Comparison of ENCODE assay signal across 16 mouse cellular contexts in genomic region chr19:18582226-18582625, GRCm38 (mm10).
"Had no signal": no experiment of that assay in that cellular context is flagged by ENCODE, and none has a peak within 500 bp of the region (broad histone marks: within the 10 kb centered on the region; RNA-seq: fewer than 3 reads in every experiment).

No protein-coding gene starts in this region.

- H3K36me3 ChIP-seq: midbrain, embryonic 13.5 days; midbrain, embryonic 15.5 days; neural tube, embryonic 12.5 days had no signal

- H3K27ac ChIP-seq: lung, embryonic 15.5 days; midbrain, embryonic 13.5 days; midbrain, embryonic 15.5 days; neural tube, embryonic 12.5 days; stomach, embryonic 15.5 days; stomach, postnatal 0 days had no signal

- H3K27me3 ChIP-seq: lung, embryonic 15.5 days; megakaryocyte, embryonic 14.5 days; midbrain, embryonic 13.5 days; midbrain, embryonic 15.5 days; neural tube, embryonic 12.5 days; stomach, embryonic 15.5 days had no signal

- DNase-seq: lung, adult 2 months; lung, postnatal 14 days; lung, postnatal 36 days; right cerebral cortex, postnatal 14 days; thymus, adult 2 months; thymus, postnatal 25 days; thymus, postnatal 4 days had no signal

- H3K4me3 ChIP-seq: lung, embryonic 15.5 days; megakaryocyte, embryonic 14.5 days; midbrain, embryonic 13.5 days; midbrain, embryonic 15.5 days; neural tube, embryonic 12.5 days; stomach, embryonic 15.5 days had no signal

- ATAC-seq: lung, postnatal 0 days; midbrain, embryonic 13.5 days; midbrain, embryonic 15.5 days had no signal

- H3K9ac ChIP-seq: lung, embryonic 15.5 days; midbrain, embryonic 13.5 days; midbrain, embryonic 15.5 days; neural tube, embryonic 12.5 days; stomach, embryonic 15.5 days had no signal

- H3K9me3 ChIP-seq: lung, embryonic 15.5 days; megakaryocyte, embryonic 14.5 days; midbrain, embryonic 13.5 days; midbrain, embryonic 15.5 days; neural tube, embryonic 12.5 days; stomach, embryonic 15.5 days had no signal

- H3K4me2 ChIP-seq: lung, embryonic 15.5 days; midbrain, embryonic 11.5 days; midbrain, embryonic 13.5 days; midbrain, embryonic 15.5 days; neural tube, embryonic 12.5 days; stomach, embryonic 15.5 days had no signal

- H3K4me1 ChIP-seq: midbrain, embryonic 15.5 days had no signal
